Mouse (Mus musculus): ENCODE measurements around the gene Ppcdc.

The Ppcdc gene

DNA sequence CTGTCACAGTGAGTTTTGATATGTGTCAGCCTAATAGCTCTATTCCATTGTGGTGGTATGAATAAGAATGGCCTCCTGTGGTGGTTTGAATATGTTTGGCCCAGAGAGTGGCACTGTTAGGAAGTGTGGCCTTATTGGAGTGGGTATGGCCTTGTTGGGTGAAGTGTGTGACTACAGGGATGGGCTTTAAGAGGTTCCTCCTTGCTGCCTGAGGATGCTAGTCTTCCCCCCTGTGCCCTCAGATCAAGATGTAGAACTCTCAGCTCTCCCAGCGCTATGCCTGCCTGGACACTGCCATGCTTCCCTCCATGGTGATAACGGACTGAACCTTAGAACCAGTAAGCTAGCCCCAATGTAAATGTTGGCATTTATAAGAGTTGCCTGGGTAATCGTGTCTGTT is 78.9 kb downstream of the Ppcdc start:
- DNase-seq (ENCODE audit: low spot score in 2 of 2): no peak

DNA sequence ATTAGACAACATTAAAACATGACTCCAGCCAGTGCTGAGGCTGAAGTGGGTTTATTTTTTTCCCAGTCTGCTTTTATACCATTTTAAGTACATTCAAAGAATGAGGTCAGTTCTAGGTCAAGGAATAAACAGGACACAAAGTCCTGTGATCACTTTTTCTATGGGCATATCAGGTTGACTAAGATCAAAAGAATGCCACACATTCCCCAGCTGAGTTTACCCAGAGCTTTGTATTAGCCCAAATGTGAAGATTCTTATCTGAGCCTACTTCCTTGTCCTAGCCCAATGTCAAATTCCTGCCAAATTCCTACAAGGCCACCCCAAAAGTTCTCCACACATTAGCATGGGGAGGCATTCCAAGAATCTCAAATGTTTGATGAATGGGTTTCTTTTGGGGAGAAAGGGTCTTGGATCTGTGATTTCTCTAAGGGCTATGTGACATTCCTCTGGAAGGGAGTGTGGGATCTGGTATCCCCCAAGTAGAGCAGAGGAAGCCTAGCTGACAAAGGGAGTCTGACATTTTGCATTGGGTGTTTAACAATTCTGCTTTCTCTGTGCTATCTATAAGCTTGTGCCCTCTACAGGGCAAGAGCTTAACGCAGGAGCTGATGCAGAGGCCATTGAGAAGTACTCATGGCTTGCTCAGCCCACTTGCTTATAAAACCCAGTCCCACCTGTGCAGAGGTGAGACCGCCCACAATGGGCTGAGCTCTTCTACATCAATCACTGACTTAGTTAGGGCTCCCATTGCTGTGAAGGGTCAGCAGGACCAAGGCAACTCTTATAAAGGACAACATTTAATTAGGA is 85.3 kb downstream of the Ppcdc start:
- no peak for DNase-seq (ENCODE audit: low spot score in 2 of 2)

DNA sequence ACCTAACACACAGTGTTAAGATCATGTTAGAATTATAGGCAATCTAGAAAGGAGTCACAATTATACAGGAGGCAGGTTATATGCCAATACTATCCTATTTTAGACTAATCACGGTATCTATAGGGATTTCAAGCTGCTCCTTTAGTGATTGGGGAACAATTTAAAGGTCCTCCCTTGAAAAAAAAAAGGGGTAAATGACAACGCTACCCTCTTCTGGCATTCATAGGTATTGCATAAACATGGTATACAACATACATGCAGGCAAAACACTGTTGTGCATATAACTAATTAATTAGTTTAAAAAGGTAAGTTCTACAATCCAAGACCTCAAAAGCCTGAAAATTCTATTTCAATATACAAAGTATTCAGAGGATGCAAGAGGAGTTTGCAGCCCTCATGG is 88.6 kb downstream of the Ppcdc start:
- DNase-seq (ENCODE audit: low spot score in 2 of 2): no peak

DNA sequence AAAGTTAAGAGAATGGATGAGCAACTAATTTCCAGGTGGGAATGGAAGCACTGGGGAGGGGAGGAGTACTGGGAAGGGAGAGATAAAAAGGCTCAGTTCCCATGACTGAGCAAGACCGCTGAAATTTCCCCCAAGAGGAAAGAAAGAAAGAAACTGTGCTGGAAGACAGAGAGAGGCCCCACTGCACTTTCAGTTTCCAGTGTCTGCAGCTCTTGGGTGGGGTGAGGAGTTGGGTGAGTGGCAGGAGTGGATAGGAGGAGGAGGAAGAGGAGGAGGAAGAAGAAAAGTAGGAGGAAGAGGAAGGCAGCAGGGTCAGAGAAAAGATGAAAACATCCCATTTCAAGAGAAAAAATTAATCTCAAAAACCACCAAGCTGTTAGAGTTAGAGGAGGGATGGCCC is 94.0 kb downstream of the Ppcdc start:
- DNase-seq (ENCODE audit: low spot score in 2 of 2): no peak

DNA sequence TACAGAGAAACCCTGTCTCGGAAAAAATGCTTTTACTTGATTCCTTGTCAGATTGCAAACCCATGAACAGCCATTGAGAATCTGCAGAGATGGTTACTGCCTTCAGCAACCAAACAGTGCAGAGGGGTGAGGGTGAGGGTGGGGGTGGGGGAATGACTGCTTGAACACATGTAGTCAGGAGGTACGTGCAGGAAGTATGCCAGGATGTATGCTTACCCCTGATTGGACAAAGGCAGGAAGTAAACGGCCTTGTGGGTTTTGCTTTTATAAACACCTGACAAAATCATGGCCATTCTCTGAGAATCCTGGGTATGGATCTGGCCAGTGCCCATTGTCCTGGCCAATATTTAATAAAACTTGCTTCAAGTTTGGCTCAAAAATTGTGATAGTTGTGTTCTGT is 96.2 kb downstream of the Ppcdc start:
- no peak for DNase-seq (ENCODE audit: low spot score in 2 of 2)

DNA sequence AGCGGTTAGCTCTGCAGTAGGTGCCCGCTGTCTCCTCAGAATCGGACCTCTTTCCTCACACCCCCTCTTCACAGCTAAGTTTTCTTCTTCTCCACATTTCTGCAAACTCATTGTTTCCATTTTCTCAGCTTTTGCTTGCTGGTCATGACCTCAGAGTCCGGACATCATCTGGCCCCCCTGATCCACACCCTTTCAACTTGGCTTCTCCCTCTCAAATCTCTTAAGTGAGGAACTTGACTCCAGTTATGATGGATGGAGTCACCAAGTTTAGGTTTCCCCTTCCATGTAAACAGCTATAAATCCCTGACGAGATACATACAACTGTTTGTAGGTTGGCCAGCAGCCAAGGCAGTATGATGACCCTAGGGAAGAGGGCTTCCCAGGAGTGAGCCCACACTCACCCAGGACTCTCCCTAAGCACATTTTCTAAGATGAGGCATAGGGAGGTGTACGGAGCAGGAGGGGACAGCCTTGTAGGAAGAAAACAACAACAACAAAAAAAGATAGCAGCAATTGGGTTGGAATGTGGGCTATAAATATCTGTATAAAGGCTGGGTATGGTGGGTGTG is 96.9 kb downstream of the Ppcdc start:
- DNase-seq (ENCODE audit: low spot score in 2 of 2): no peak

DNA sequence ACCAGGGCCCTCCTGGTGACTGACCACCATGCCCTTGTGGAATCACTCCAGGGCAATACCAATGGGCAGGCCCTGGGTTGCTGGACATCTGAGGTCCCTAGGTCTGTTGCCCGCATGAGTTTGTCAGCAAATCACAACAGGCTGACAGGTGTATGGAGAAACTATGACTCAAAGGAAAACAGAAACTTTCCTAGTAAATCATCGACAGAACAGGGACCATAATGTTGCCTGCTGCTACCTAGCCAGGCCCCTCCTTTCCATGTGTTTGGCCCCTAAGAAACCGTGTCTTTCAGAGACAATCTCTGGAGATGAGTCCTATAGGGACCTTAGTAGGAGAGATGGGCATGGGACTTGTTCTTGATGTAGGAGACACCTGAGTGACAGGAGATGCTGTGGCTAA is 97.7 kb downstream of the Ppcdc start:
- DNase-seq (ENCODE audit: low spot score in 2 of 2): no peak

DNA sequence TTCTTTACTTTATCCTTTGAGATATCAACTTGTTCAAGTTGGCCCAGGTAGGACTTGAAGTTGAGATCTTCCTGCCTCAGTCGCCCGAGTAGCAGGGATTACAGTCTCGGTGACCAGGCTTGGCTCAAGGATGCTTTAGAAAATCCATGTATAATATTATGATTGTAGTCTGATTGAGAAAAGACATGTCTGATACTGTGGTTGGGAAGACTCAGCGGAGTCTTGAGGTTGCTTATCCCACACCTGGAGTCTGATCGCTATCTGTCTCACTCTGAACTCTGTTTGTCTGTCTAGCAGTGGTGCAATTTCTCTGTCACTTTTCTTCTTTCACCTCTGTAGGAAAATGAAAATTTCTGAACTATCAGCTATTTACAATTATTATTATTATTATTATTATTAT is 99.6 kb downstream of the Ppcdc start:
- DNase-seq (ENCODE audit: low spot score in 2 of 2): no peak

DNA sequence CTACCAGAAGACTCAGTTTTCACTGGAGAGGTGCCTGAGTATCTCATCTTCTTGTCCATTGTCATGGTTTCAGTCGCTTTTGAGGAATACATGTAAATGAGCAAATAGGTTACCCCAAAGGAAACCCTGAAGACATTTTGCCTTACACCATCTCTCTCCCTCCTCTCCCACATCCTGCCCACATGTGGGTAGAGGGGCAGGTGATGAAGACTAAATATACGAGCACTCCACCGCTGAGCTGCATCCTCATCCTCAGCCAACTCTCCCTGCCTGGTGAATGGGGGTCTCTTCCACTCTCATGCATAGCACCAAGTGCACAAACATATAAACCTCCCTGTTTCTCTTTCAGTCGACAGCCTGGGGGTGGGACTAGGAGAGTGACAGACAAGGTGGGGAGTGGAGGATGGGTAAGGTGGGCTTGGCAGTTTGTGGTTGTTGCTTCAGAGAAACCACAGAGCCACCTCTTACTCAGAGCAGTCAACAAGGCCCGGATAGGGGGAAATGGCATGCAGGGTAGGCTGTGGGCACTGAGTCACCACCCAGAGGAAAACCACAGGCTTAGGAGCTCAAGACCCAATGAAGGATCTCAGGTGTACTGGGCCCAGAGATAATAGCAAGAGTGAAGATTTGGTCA is 100.2 kb downstream of the Ppcdc start:
- no peak for DNase-seq (ENCODE audit: low spot score in 2 of 2)

DNA sequence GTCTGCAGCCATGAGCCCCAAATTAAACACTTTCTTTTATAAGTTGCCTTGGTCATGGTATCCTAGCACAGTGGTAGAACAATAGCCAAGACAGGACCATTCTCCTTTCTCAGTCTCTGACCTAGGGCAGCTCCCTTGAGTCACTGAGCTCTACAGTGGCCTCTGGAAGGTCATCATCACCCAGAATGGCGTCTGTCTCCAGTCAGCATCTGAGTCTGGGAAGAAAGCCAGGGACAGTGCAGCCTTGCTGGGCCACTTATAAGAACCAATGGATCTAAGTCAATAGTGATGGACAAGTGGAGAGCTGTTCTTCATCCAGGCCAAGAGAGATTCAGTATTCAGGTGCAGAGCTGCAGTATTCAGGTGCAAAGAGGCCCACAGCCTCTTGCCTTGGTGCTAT is 101.2 kb downstream of the Ppcdc start:
- DNase-seq (ENCODE audit: low spot score in 2 of 2): no peak
